ENCODE assay signal across 7 mouse cellular contexts in the genomic region with DNA sequence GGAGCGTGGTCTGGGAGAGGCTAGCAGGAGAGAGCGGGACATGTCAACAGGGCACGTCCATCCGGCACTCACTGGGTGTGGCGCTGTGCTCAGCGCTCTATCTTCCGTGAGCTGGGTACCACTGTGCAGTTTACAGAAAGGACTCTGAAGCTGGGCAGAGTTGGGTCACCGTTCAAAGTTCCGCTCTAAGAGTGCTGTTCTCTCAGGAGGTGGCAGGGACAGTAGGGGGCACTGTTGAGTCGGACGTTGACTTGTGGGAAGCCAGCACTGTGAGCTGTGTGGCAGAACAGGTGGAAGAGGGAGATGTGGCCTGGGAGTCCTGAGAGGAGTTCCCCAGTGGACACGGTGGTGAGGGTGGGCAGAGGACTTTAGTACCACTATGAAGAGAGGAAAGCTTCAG.
DNase-seq lines count a peak whose midpoint lies in the region; ATAC-seq and TF ChIP-seq lines count a peak whose summit lies in the region.

No protein-coding gene starts in this region.

- no peak overlapping the region for H3K4me2 ChIP-seq in intestine, embryonic 14.5 days (ENCODE audit: low read length)
- no peak overlapping the region for H3K4me2 ChIP-seq in midbrain, embryonic 12.5 days (replicated peaks)

- H3K9me3 ChIP-seq in intestine, embryonic 14.5 days (ENCODE audit: control insufficient read depth, low read length): no peaks in the 10 kb centered on the region
- H3K9me3 ChIP-seq in midbrain, embryonic 12.5 days: no peaks in the 10 kb centered on the region

- no peaks in the 10 kb centered on the region for H3K36me3 ChIP-seq in intestine, embryonic 14.5 days (ENCODE audit: control insufficient read depth, insufficient read depth, low read length)
- no peaks in the 10 kb centered on the region; the same call in 1 of the 2 replicates for H3K36me3 ChIP-seq in midbrain, embryonic 12.5 days
- H3K36me3 ChIP-seq in small intestine, adult 2 months (ENCODE audit: control insufficient read depth, insufficient read depth, low read length): no peaks in the 10 kb centered on the region

- H3K27me3 ChIP-seq in intestine, embryonic 14.5 days (replicated peaks; ENCODE audit: control insufficient read depth, insufficient read depth, low read length): no peaks in the 10 kb centered on the region
- no peaks in the 10 kb centered on the region for H3K27me3 ChIP-seq in midbrain, embryonic 12.5 days
- no peaks in the 10 kb centered on the region for H3K27me3 ChIP-seq in small intestine, adult 2 months (ENCODE audit: control insufficient read depth, insufficient read depth, low read length)

- intact Hi-C loops in left cerebral cortex, postnatal 25 days (cut with DNase I): loop anchor here (1.0 to 5.0 kb wide), 2 partner anchors 116 to 167 kb away; no protein-coding TSS in a partner anchor

- H3K27ac ChIP-seq in intestine, embryonic 14.5 days (ENCODE audit: low read depth): no peak overlapping the region
- no peak overlapping the region for H3K27ac ChIP-seq in midbrain, embryonic 12.5 days (replicated peaks)
- H3K27ac ChIP-seq in small intestine, adult 2 months (ENCODE audit: insufficient read depth, low read depth, low read length): no peak overlapping the region

- no peak overlapping the region for H3K4me3 ChIP-seq in intestine, embryonic 14.5 days (ENCODE audit: low read depth, low read length)
- H3K4me3 ChIP-seq in midbrain, embryonic 12.5 days: no peak overlapping the region
- H3K4me3 ChIP-seq in small intestine, adult 2 months (ENCODE audit: low read depth, low read length): no peak overlapping the region

- ATAC-seq in intestine, embryonic 14.5 days (replicated peaks; ENCODE audit: low FRiP score, low TSS enrichment, low read depth): 0 out of 2 replicates have a peak, but pooled peaks have one; percentile 12
- ATAC-seq in midbrain, embryonic 12.5 days (ENCODE audit: low FRiP score, low read depth): peak; percentile 27; the same call in 1 of the 2 replicates

- no peak for TF ChIP-seq POLR2A in small intestine, adult 2 months (IDR thresholded peaks at IDR 0.05; ENCODE audit: low read depth, low read length)

- 40% methylated on average over 12 of the region's 12 CpGs for WGBS in intestine, embryonic 14.5 days
- WGBS in midbrain, embryonic 12.5 days: 40% methylated on average over 12 of the region's 12 CpGs
- 24% methylated on average over 12 of the region's 12 CpGs for WGBS in small intestine, adult 2 months

- no peak overlapping the region for H3K9ac ChIP-seq in intestine, embryonic 14.5 days (ENCODE audit: low read length)
- H3K9ac ChIP-seq in midbrain, embryonic 12.5 days (replicated peaks): no peak overlapping the region

- DNase-seq in ZHBTc4 (ENCODE audit: low read depth, low spot score): peak; percentile 80
- peak; percentile 87 to 94 for DNase-seq in cerebellum, postnatal 14 days
- DNase-seq in gastrocnemius, adult 8-10 months (ENCODE audit: low spot score in 2 of 2): peak; percentile 67 to 71
- DNase-seq in intestine, embryonic 14.5 days (ENCODE audit: low spot score): peak; percentile 92
- DNase-seq in left cerebral cortex, postnatal 25 days (ENCODE audit: low spot score in 2 of 2): peak; percentile 85 to 87

- no peaks in the 10 kb centered on the region for H3K4me1 ChIP-seq in intestine, embryonic 14.5 days (replicated peaks; ENCODE audit: control insufficient read depth, insufficient read depth, low read length)
- H3K4me1 ChIP-seq in midbrain, embryonic 12.5 days: no peaks in the 10 kb centered on the region
- no peaks in the 10 kb centered on the region; the same call in 1 of the 2 replicates for H3K4me1 ChIP-seq in small intestine, adult 2 months (ENCODE audit: control insufficient read depth, insufficient read depth, insufficient read length, low read length)

- TF ChIP-seq CTCF in small intestine, adult 2 months (IDR thresholded peaks at IDR 0.05; ENCODE audit: extremely low read depth, insufficient read length, insufficient replicate concordance, low read depth, low read length): peak; percentile 84; the same call in 1 of the 2 replicates
